Mouse (Mus musculus): ENCODE measurements around the gene Upf2. TPM values are rescaled to one million over a fixed set of nuclear protein-coding genes. Genes with fewer than 3 reads are reported as not detected.

Gene Upf2
- 1.6 and 2.4 TPM in 2 replicates for polyA plus RNA-seq (2012; rRNA removed)

- Histone ChIP-seq H3K27me3 (ENCODE audit: control insufficient read depth, insufficient read depth, low read length) (no peaks in the 10 kb centered on the region), H3K4me1 (ENCODE audit: control insufficient read depth, insufficient read depth, insufficient read length) (0 out of 2 replicates have a peak, but pooled peaks cover 4% of the 10 kb centered on the region), H3K36me3 (ENCODE audit: control insufficient read depth, insufficient read depth, low read length) (no peaks in the 10 kb centered on the region), H3K4me3 (ENCODE audit: extremely low read depth, insufficient read depth, insufficient read length) (peak within 1 kb of the TSS; percentile 95), H3K27ac (ENCODE audit: insufficient read depth, low read length) (peak within 1 kb of the TSS; percentile 97)
- WGBS, result under 1% methylated on average over 46 of the region's 54 CpGs
- peak; percentile 91 to 96 for DNase-seq (ENCODE audit: low read depth in 1 of 2, low spot score in 2 of 2)
- 0 out of 2 replicates have a peak, but pooled peaks have one; percentile 0 for TF ChIP-seq CTCF (IDR thresholded peaks at IDR 0.05; ENCODE audit: extremely low read depth, insufficient read depth, insufficient read length, insufficient replicate concordance)
- TF ChIP-seq POLR2A (IDR thresholded peaks at IDR 0.05; ENCODE audit: low read depth, low read length), result peak; percentile 55
Observed at GRCm38 (mm10) chr2:5950766-5951595, at the start of gene Upf2. TSS of gene Upf2 (plus strand) at chr2:5951469.

- Histone ChIP-seq H3K4me1 (ENCODE audit: control insufficient read depth, insufficient read depth, insufficient read length) (no peaks in the 10 kb centered on the region), H3K4me3 (ENCODE audit: extremely low read depth, insufficient read depth, insufficient read length) (no peak overlapping the region), H3K27ac (ENCODE audit: insufficient read depth, low read length) (no peak overlapping the region), H3K27me3 (ENCODE audit: control insufficient read depth, insufficient read depth, low read length) (no peaks in the 10 kb centered on the region), H3K36me3 (ENCODE audit: control insufficient read depth, insufficient read depth, low read length) (no peaks in the 10 kb centered on the region)
- TF ChIP-seq CTCF (IDR thresholded peaks at IDR 0.05; ENCODE audit: extremely low read depth, insufficient read depth, insufficient read length, insufficient replicate concordance) (no peak), POLR2A (IDR thresholded peaks at IDR 0.05; ENCODE audit: low read depth, low read length) (no peak)
- DNase-seq (ENCODE audit: low read depth in 1 of 2, low spot score in 2 of 2), result no peak
- WGBS, result 79% methylated on average over 5 of the region's 5 CpGs
Observed at GRCm38 (mm10) chr2:5906092-5906491, 45.2 kb upstream of the Upf2 start.

GRCm38 (mm10) chr2:5906625-5907024, 44.6 kb upstream of the Upf2 start:
- H3K36me3 ChIP-seq (ENCODE audit: control insufficient read depth, insufficient read depth, low read length), result no peaks in the 10 kb centered on the region
- 73% methylated on average over 3 of the region's 3 CpGs for WGBS
- DNase-seq (ENCODE audit: low read depth in 1 of 2, low spot score in 2 of 2), result peak; percentile 32 to 44

GRCm38 (mm10) chr2:5911282-5911965, 39.8 kb upstream of the Upf2 start:
- no peaks in the 10 kb centered on the region for H3K4me1 ChIP-seq (ENCODE audit: control insufficient read depth, insufficient read depth, insufficient read length)

More at GRCm38 (mm10) chr2:5906625-5907024, 44.6 kb upstream of the Upf2 start:
- no peak overlapping the region for H3K27ac ChIP-seq (ENCODE audit: insufficient read depth, low read length)
- no peak overlapping the region for H3K4me3 ChIP-seq (ENCODE audit: extremely low read depth, insufficient read depth, insufficient read length)
- TF ChIP-seq CTCF (IDR thresholded peaks at IDR 0.05; ENCODE audit: extremely low read depth, insufficient read depth, insufficient read length, insufficient replicate concordance) (peak; percentile 40; the same call in 1 of the 2 replicates), POLR2A (IDR thresholded peaks at IDR 0.05; ENCODE audit: low read depth, low read length) (no peak)
- no peaks in the 10 kb centered on the region for H3K4me1 ChIP-seq (ENCODE audit: control insufficient read depth, insufficient read depth, insufficient read length)
- H3K27me3 ChIP-seq (ENCODE audit: control insufficient read depth, insufficient read depth, low read length), result no peaks in the 10 kb centered on the region

GRCm38 (mm10) chr2:5922823-5923222, 28.4 kb upstream of the Upf2 start:
- no peaks in the 10 kb centered on the region for H3K27me3 ChIP-seq (ENCODE audit: control insufficient read depth, insufficient read depth, low read length)
- 52% methylated on average over 6 of the region's 6 CpGs for WGBS
- no peaks in the 10 kb centered on the region for H3K4me1 ChIP-seq (ENCODE audit: control insufficient read depth, insufficient read depth, insufficient read length)
- TF ChIP-seq CTCF (IDR thresholded peaks at IDR 0.05; ENCODE audit: extremely low read depth, insufficient read depth, insufficient read length, insufficient replicate concordance), result no peak
- no peak for TF ChIP-seq POLR2A (IDR thresholded peaks at IDR 0.05; ENCODE audit: low read depth, low read length)
- no peak for DNase-seq (ENCODE audit: low read depth in 1 of 2, low spot score in 2 of 2)
- H3K36me3 ChIP-seq (ENCODE audit: control insufficient read depth, insufficient read depth, low read length), result no peaks in the 10 kb centered on the region
- H3K4me3 ChIP-seq (ENCODE audit: extremely low read depth, insufficient read depth, insufficient read length), result no peak overlapping the region
- no peak overlapping the region for H3K27ac ChIP-seq (ENCODE audit: insufficient read depth, low read length)

More at GRCm38 (mm10) chr2:5911282-5911965, 39.8 kb upstream of the Upf2 start:
- Histone ChIP-seq H3K27ac (ENCODE audit: insufficient read depth, low read length) (no peak overlapping the region), H3K36me3 (ENCODE audit: control insufficient read depth, insufficient read depth, low read length) (no peaks in the 10 kb centered on the region), H3K27me3 (ENCODE audit: control insufficient read depth, insufficient read depth, low read length) (no peaks in the 10 kb centered on the region), H3K4me3 (ENCODE audit: extremely low read depth, insufficient read depth, insufficient read length) (no peak overlapping the region)
- whole genome bisulfite sequencing, result 88% methylated on average over 16 of the region's 16 CpGs
- no peak for TF ChIP-seq CTCF (IDR thresholded peaks at IDR 0.05; ENCODE audit: extremely low read depth, insufficient read depth, insufficient read length, insufficient replicate concordance)
- no peak for TF ChIP-seq POLR2A (IDR thresholded peaks at IDR 0.05; ENCODE audit: low read depth, low read length)
- no peak for DNase-seq (ENCODE audit: low read depth in 1 of 2, low spot score in 2 of 2)

- Histone ChIP-seq H3K27me3 (ENCODE audit: control insufficient read depth, insufficient read depth, low read length) (no peaks in the 10 kb centered on the region), H3K4me1 (ENCODE audit: control insufficient read depth, insufficient read depth, insufficient read length) (no peaks in the 10 kb centered on the region), H3K36me3 (ENCODE audit: control insufficient read depth, insufficient read depth, low read length) (no peaks in the 10 kb centered on the region), H3K4me3 (ENCODE audit: extremely low read depth, insufficient read depth, insufficient read length) (no peak overlapping the region), H3K27ac (ENCODE audit: insufficient read depth, low read length) (no peak overlapping the region)
- 87% methylated on average over 9 of the region's 9 CpGs for WGBS
- no peak for DNase-seq (ENCODE audit: low read depth in 1 of 2, low spot score in 2 of 2)
- TF ChIP-seq POLR2A (IDR thresholded peaks at IDR 0.05; ENCODE audit: low read depth, low read length), result no peak
- TF ChIP-seq CTCF (IDR thresholded peaks at IDR 0.05; ENCODE audit: extremely low read depth, insufficient read depth, insufficient read length, insufficient replicate concordance), result no peak
Observed at GRCm38 (mm10) chr2:5923786-5924185, 27.5 kb upstream of the Upf2 start.

Measured in spleen, adult 2 months (tissue).